ENCODE assay signal across 21 mouse cellular contexts in genomic region chr12:71821272-71821671, GRCm38 (mm10).
"Had no signal": no experiment of that assay in that cellular context is flagged by ENCODE, and none has a peak within 500 bp of the region (broad histone marks: within the 10 kb centered on the region; RNA-seq: fewer than 3 reads in every experiment).

No protein-coding gene starts in this region.

- H3K27me3 ChIP-seq: heart, embryonic 12.5 days; hindbrain, embryonic 13.5 days; hindbrain, embryonic 15.5 days; limb, embryonic 15.5 days; liver, embryonic 12.5 days had no signal

- H3K27ac ChIP-seq: heart, embryonic 10.5 days; hindbrain, embryonic 13.5 days; hindbrain, embryonic 15.5 days; kidney, embryonic 15.5 days; kidney, postnatal 0 days; left cerebral cortex, adult 2 months; limb, embryonic 13.5 days; limb, embryonic 15.5 days; liver, embryonic 12.5 days; liver, embryonic 14.5 days had no signal

- H3K4me3 ChIP-seq: heart, embryonic 10.5 days; heart, embryonic 12.5 days; hindbrain, embryonic 13.5 days; hindbrain, embryonic 15.5 days; kidney, embryonic 15.5 days; left cerebral cortex, adult 2 months; limb, embryonic 13.5 days; limb, embryonic 15.5 days; liver, embryonic 12.5 days had no signal

- H3K9ac ChIP-seq: heart, embryonic 12.5 days; hindbrain, embryonic 13.5 days; hindbrain, embryonic 15.5 days; kidney, embryonic 15.5 days; limb, embryonic 13.5 days; limb, embryonic 15.5 days; liver, embryonic 12.5 days; liver, embryonic 14.5 days had no signal

- H3K4me1 ChIP-seq: hindbrain, embryonic 13.5 days; hindbrain, embryonic 15.5 days; limb, embryonic 13.5 days; limb, embryonic 15.5 days; liver, embryonic 12.5 days had no signal

- H3K36me3 ChIP-seq: heart, embryonic 10.5 days; heart, embryonic 12.5 days; hindbrain, embryonic 13.5 days; hindbrain, embryonic 15.5 days; kidney, embryonic 15.5 days; limb, embryonic 13.5 days; limb, embryonic 15.5 days; liver, embryonic 12.5 days had no signal

- ATAC-seq: intestine, embryonic 16.5 days; liver, embryonic 12.5 days had no signal

- DNase-seq: gastrocnemius, adult 2 months; gastrocnemius, postnatal 10 days; gastrocnemius, postnatal 25 days; kidney, adult 11 months; kidney, adult 2 months; kidney, adult 9 months; kidney, postnatal 14 days; kidney, postnatal 36 days; left cerebral cortex, postnatal 4 days had no signal

- H3K9me3 ChIP-seq: heart, embryonic 10.5 days; heart, embryonic 12.5 days; hindbrain, embryonic 13.5 days; hindbrain, embryonic 15.5 days; kidney, embryonic 15.5 days; limb, embryonic 13.5 days; limb, embryonic 15.5 days; liver, embryonic 12.5 days had no signal

- H3K4me2 ChIP-seq: heart, embryonic 12.5 days; hindbrain, embryonic 13.5 days; hindbrain, embryonic 15.5 days; kidney, embryonic 15.5 days; limb, embryonic 13.5 days; limb, embryonic 15.5 days; liver, embryonic 12.5 days had no signal
